Mouse (Mus musculus) gastrocnemius, adult 2 months (tissue): Measurements from ENCODE around the gene Peli1. TPM values are rescaled to one million over a fixed set of nuclear protein-coding genes. Genes with fewer than 3 reads are reported as not detected.

ENCODE experiments used
- DNase-seq: peaks from one replicate; pipeline ENCODE4 v3.0.0; 2022
- H3K27ac ChIP-seq: fragments of 200-600 bp; 2 replicates; pipeline ENCODE4 v1.8.1; 2022; ENCODE audit warnings: mild to moderate bottlenecking
- H3K4me3 ChIP-seq: fragments of 200-600 bp; 2 replicates; pipeline ENCODE4 v1.8.1; 2022; ENCODE audit warnings: mild to moderate bottlenecking, moderate library complexity
- CTCF ChIP-seq: fragments of 200-600 bp; IDR thresholded peaks from 2 replicates; pipeline ENCODE4 v1.8.1; 2022; ENCODE audit warnings: antibody characterized with exemption, mild to moderate bottlenecking, moderate library complexity
- intact Hi-C: fragments of 180-260 bp; cut with DNase I; formaldehyde crosslinking; loops from one replicate; pipeline ENCODE4 v1.15.1; 2025
- total RNA-seq, 2 experiments: library from RNA; stranded (reverse); gene quantifications; 2 replicates each; pipeline ENCODE4 v1.2.3; 2021

Gene Peli1
- total RNA-seq, 2 experiments from 2014 or later = 12.0 to 12.1 TPM

DNA sequence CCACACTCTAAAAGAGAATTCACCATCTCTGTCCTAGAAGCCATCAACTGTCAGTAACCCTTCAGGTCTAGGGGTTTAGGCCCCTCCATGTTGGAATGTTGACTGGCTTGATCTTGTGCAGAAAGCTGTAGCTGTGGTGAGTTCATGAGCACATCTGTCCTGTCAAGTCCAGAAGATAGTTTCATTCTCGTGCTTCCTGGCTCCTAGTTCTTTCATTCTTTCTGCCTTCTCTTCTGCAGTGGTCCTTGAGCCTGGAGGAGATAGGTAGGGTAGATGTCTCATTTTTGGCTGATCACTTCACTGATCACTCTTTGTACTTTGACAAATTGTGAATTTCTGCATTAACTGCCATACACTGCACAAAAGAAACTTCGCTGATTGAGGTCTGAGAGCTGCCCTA is 7.4 kb downstream of the Peli1 start:
- H3K4me3 ChIP-seq = no peak overlapping the region
- DNase-seq = no peak
- no peak for TF ChIP-seq CTCF
- intact Hi-C loops = no loop called here
- H3K27ac ChIP-seq = no peak overlapping the region

DNA sequence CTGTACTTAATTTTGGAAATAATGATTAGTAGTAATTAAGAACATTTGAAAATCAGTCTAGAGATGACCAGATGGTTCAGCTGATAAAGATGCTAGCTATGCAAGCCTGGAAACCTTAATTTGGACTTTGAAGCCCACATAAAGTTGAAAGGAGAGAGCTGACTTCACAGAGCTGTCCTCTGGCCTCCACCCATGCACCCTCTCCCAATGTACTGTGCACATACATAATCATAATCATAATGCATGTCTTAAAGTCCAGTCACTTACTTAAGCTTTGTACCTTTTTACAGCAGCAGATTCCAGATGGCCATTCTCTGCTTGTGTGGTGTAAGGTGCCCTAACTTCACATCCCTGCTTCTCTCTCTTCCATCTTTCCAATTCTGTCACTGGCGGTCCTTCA is 9.6 kb downstream of the Peli1 start:
- intact Hi-C loops = no loop called here
- TF ChIP-seq CTCF = no peak
- DNase-seq = no peak
- no peak overlapping the region for H3K4me3 ChIP-seq
- H3K27ac ChIP-seq = no peak overlapping the region

DNA sequence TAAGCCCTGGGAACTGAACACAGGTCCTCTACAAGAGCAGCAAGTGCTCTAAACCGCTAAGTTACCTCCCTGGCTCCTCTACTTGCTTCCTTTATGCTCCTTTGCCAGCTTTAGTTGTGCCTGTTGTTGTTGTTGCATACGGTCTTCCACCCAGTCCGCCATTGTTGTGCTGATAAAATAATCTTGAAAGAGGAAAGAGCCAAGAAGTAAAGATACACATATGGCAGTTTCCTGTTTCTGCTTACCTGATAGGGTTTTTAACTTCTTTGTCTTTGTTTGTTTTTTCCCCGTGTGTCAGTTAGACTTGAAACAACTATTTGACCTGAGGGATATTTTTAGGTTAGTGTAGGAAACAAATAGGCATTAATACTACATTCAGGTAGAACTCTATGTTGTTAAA is 10.2 kb downstream of the Peli1 start:
- no peak overlapping the region for H3K4me3 ChIP-seq
- intact Hi-C loops = no loop called here
- no peak for TF ChIP-seq CTCF
- DNase-seq = no peak
- H3K27ac ChIP-seq = no peak overlapping the region

DNA sequence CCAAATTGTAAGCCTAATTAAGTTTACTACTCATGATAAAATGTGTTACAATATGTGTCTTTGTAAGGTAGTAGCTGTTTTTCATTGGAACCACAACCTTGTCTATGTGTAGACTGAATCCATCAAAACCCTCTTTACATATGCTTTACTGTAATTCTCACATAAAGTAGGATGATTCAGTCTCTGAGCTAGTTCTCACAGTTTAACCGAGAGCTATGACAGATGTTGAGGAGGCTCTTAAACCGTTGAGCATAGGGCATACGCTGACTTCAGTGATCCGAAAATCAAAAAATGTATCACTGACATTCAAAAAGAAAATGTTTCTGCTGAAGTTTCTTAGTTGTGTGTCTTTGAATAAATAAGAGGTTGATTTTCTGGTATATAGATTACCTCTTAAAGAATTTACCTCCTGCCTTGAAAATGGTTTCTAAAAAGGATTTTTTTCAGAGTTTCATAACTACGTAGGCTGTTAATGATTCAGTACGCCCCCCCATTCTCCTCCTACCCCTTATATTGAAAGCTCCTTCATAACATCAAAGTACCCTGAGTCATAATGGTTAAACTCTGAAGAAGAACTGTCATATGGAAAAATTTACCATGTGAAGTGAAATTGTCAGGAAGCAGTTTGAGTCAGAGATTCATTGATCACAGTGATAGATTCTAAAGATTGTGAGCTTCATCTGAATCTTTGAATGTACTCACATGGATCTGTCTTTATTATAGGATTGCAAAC is 11.3 kb downstream of the Peli1 start:
- DNase-seq = no peak
- Histone ChIP-seq H3K27ac (no peak overlapping the region), H3K4me3 (no peak overlapping the region)
- no peak for TF ChIP-seq CTCF
- intact Hi-C loops = no loop called here

DNA sequence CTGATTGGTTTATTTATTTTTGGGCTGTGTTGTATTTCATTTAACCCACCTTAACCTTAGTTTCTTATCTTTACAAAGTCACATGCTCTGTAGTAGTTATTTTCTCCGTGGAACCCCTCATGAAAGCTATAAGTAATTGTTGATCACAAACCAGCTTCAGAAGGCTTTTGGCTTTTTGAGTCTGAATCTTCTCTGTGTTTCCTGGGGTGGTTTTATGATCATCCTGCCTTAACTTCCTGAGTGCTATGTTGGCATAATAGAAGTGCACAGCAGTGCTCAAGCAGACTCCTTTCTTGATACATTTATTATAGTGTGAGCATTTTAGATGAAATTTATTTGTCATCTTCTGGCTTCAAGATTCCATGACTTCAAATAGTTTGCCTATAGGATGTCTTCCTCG is 12.1 kb downstream of the Peli1 start:
- intact Hi-C loops = no loop called here

DNA sequence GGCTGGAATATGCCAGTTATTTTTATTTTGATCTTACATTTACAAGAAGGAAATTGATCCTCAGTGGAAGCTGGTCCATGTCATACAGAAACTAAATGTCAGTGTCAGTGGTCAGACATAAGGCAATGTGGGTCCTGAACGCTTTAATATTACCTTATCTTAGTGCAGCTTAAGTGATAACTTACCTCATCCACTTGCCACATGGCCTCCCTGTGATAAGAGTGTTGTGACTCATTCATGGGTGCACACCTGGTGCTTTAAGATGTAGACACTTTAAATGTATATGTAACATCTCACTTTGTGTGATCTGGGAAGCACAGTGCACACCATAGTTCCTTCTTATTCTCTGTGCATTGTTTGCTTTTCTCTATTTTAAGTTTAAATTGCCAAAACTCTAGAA is 14.3 kb downstream of the Peli1 start:
- intact Hi-C loops = no loop called here
- Histone ChIP-seq H3K27ac (no peak overlapping the region), H3K4me3 (no peak overlapping the region)
- DNase-seq = no peak
- no peak for TF ChIP-seq CTCF

More for the DNA sequence above, 12.1 kb downstream of the Peli1 start:
- DNase-seq = no peak
- Histone ChIP-seq H3K27ac (no peak overlapping the region), H3K4me3 (no peak overlapping the region)
- no peak for TF ChIP-seq CTCF

DNA sequence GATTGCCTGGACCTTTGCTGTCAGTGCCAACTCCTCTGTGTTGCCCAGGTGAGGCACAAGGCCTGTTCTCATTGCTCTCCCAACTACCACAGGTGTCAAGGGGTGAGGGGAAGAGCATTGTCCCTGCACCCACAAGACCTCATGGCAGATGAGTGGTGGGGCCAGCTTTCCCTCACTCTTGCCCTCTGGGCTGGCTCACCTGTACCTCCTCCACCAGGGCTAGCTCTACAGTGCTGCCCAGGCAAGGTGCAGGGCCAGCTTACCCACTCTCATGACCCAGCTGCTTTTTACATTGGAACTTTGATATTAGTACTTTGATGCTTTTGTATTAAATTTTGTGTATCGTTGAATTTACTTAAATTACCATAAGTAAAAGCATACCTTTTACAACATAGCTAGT is 16.0 kb downstream of the Peli1 start:
- no peak for DNase-seq
- TF ChIP-seq CTCF = no peak
- Histone ChIP-seq H3K4me3 (no peak overlapping the region), H3K27ac (no peak overlapping the region)
- intact Hi-C loops = no loop called here

DNA sequence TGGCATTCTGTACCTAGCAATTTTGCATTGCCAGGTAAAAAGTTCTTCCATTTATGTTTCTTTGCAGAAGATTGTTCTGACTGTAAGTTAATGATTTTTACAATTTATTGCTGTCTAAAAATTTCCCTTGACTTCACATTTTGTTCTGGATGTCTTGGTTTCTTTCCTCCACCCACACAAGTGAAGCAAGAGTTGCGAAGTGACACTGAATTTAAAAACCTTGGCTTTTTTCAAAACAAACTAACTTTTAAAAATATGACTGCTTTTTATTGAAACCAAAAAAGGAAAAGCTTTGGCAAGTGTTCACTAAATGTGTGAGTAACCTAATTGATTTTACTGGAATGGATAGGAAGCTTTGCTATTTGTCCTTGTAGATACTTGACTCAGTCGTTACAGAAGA is 18.2 kb downstream of the Peli1 start:
- Histone ChIP-seq H3K27ac (no peak overlapping the region), H3K4me3 (no peak overlapping the region)
- intact Hi-C loops = no loop called here
- DNase-seq = no peak
- no peak for TF ChIP-seq CTCF

DNA sequence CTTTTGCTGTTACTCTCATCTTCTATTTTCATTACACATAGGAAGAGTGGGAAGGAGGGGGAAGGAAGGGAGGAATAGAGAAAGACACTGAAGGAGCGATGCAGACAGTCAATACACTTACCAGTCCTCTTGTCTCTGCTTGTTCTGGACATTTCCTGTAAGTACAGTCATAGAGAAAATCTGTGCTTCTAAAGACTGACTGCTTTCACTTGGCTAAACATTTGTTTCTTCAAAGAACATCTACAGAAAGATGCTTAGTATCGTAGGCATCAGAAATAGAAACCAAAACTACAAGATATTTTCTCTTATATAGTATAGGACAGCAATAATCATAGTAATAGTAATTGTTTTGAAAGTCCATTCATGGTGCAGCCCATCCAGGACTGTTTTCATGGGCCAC is 23.4 kb downstream of the Peli1 start:
- Histone ChIP-seq H3K4me3 (no peak overlapping the region), H3K27ac (no peak overlapping the region)
- intact Hi-C loops = no loop called here
- TF ChIP-seq CTCF = no peak
- no peak for DNase-seq

DNA sequence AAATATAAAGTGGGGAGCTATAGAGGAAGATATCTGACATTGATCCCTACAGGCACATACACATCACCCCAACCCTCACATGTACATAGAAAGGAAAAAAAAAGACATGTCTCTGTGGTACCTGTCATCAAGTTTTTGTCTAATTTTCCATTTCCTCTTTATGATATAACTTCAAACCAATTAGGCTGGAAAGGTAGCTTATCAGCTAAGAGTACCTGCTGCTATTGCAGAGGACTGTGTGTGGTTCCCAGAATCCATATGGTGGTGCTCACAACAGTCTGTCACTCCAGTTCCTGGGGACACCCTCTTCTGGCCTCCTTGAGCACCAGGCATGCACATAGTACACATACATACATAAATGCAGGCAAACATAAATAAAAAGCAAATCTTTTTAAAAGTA is 24.7 kb downstream of the Peli1 start:
- Histone ChIP-seq H3K4me3 (no peak overlapping the region), H3K27ac (no peak overlapping the region)
- no peak for DNase-seq
- TF ChIP-seq CTCF = no peak
- intact Hi-C loops = no loop called here

DNA sequence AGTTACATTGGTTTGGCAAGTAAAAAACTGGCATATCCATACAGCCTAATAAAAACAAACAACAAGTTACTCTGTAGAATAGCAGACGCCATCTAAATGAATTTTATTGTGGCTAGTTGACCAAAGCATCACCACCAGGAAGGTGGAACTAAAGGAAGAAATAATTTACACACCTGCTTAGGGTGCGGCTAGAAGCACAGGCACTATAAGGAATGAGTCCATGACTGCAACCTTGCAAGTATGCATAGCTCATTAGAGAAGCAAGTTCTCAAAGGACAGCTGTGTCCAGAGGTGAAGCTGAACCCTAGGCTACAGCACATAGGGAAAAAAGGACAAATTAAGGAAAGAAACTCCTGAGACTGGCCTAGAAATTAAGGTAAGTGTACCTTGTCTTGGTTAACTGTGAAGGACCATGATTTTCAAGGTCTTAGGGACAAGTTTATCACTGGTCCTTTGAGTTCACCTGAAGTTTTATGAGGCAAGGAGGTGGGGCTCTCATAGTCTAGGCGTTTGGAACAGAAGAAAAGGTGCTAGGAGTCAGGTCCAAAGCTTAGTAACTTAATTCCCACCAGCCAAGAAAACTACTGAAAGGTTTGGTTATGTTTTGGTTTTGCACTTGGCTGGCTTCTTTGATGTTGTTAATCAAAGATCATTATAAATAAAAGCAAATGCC is 25.7 kb downstream of the Peli1 start:
- Histone ChIP-seq H3K27ac (no peak overlapping the region), H3K4me3 (no peak overlapping the region)
- intact Hi-C loops = no loop called here
- TF ChIP-seq CTCF = no peak
- no peak for DNase-seq

DNA sequence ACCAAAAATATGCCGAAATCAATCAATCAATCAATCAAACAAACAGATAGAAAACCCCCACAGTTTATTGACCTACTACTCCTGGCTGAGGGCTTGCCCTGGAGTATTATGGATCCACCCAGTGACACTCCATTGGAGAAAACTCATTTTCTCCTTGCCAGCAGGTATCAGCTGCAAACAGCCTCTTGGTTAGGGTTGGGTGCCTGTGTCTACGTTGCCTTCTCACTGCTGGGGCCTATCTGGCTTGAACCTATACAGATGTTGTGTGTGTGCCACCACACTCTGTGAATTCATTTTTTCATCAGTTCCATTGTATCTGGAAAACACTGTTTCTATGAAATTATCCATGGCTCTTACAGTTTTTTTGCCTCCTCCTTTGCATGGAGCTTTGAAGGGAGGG is 30.6 kb downstream of the Peli1 start:
- DNase-seq = no peak
- intact Hi-C loops = no loop called here
- H3K27ac ChIP-seq = no peak overlapping the region
- no peak for TF ChIP-seq CTCF
- H3K4me3 ChIP-seq = no peak overlapping the region

DNA sequence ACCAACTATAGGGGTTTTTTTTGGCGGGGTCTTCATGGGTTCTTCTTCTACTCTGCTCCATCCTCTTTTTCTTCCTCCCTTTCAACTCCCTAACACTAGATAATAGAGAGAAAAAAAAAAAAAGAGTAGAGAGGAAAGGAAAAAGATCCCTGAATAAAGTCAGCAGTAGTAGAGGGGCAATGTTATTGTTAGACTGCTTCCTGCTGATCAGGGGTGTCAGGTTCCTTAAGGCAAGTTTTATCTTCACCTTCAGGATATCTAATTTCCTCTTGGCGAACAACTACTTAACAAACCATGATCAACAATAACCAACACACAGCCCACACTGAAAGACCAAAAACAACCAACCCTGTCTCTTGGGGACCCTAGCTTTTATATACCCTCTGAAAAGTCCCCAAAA is 31.3 kb downstream of the Peli1 start:
- TF ChIP-seq CTCF = no peak
- Histone ChIP-seq H3K4me3 (no peak overlapping the region), H3K27ac (peak overlapping the region; percentile 13; the same call in 1 of the 2 replicates)
- intact Hi-C loops = no loop called here
- DNase-seq = no peak

DNA sequence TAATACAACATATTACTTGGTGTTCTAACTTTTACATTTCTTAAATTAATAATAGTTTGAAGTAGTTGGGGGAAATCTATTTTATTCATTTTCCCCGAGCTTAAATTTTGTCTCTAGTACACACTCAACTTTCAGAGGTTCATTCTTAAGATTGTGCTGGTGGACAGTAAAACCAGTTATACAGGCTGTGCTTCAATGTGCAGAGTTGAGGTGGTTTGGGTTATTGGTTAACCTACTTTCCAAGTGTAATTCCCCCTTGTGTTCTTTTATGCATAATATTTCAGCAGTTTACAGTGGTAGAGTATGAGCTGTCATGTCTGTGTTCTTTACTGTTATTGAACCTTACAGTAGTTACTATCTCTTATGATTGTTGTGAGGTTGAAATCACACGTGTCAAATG is 40.6 kb downstream of the Peli1 start:
- TF ChIP-seq CTCF = no peak
- Histone ChIP-seq H3K27ac (no peak overlapping the region), H3K4me3 (no peak overlapping the region)
- intact Hi-C loops = no loop called here
- DNase-seq = no peak
